Mouse (Mus musculus) lung, embryonic 16.5 days (tissue): ENCODE results near the gene Cartpt. TPM values are rescaled to one million over a fixed set of nuclear protein-coding genes. Genes with fewer than 3 reads are reported as not detected.
"Not testable (repeated sequence)": the region's sequence is repeated elsewhere in the genome, so short reads cannot be mapped to it uniquely, and the experiment has no call there.

Experiments
- ATAC-seq: fragments of 200-750 bp; cut with Nextera tagmentation; 2 replicates; pipeline ENCODE4 v1.8.0; 2017; ENCODE audit warnings: low read depth, mild to moderate bottlenecking, moderate library complexity
- H3K27ac ChIP-seq: fragments of 300-500 bp; sonication (generic); 2 replicates; pipeline ENCODE4 v1.5.1; 2014; ENCODE audit warnings: mild to moderate bottlenecking, control low read depth, low read length
- H3K27me3 ChIP-seq: fragments of 300-500 bp; sonication (generic); 2 replicates; pipeline ENCODE4 v1.6.1; 2014; ENCODE audit warnings: low read depth, low read length, mixed read lengths; ENCODE audit not compliant: control insufficient read depth, insufficient read depth
- H3K36me3 ChIP-seq: fragments of 300-500 bp; sonication (generic); 2 replicates; pipeline ENCODE4 v1.6.1; 2014; ENCODE audit warnings: low read length; ENCODE audit not compliant: control insufficient read depth, insufficient read depth
- H3K4me1 ChIP-seq: fragments of 300-500 bp; sonication (generic); replicated peaks from 2 replicates; pipeline ENCODE4 v1.6.1; 2014; ENCODE audit warnings: low read length, mixed read lengths; ENCODE audit not compliant: control insufficient read depth, insufficient read depth
- H3K4me2 ChIP-seq: fragments of 300-500 bp; sonication (generic); 2 replicates; pipeline ENCODE4 v1.6.1; 2014; ENCODE audit warnings: low read depth, low read length, control low read depth
- H3K4me3 ChIP-seq: fragments of 300-500 bp; sonication (generic); 2 replicates; pipeline ENCODE4 v1.5.1; 2014; ENCODE audit warnings: mild to moderate bottlenecking, low read length, control low read depth
- H3K9ac ChIP-seq: fragments of 300-500 bp; sonication (generic); 2 replicates; pipeline ENCODE4 v1.6.1; 2014; ENCODE audit warnings: low read length, control low read depth
- H3K9me3 ChIP-seq: fragments of 300-500 bp; sonication (generic); 2 replicates; pipeline ENCODE4 v1.6.1; 2016; ENCODE audit warnings: low read length; ENCODE audit not compliant: control insufficient read depth
- WGBS: fragments of 180-500 bp; shearing (Covaris S2); extraction: QIAGEN DNeasy Blood & Tissue Kit; methylation state at CpG from one replicate; pipeline ENCODE4 v1.1.7; 2014; 5-methylcytosine and 5-hydroxymethylcytosine counted together
- polyA plus RNA-seq: library from polyadenylated mRNA; unstranded; fragments of >200 nt; fragmentation: Nextera tagmentation; extraction: Ambion mirVana; gene quantifications from 2 replicates; pipeline ENCODE4 v1.2.1, GENCODE M21; 2015

Gene Cartpt
- polyA plus RNA-seq, 1 experiment from 2014 or later: 1.1 TPM

GRCm38 (mm10) chr13:99868438-99868837 lies 32.5 kb downstream of the Cartpt start:
- no peaks in the 10 kb centered on the region for H3K4me1 ChIP-seq
- no peak overlapping the region for H3K4me3 ChIP-seq
- H3K9ac ChIP-seq: no peak overlapping the region
- H3K9me3 ChIP-seq: peaks cover 5% of the 10 kb centered on the region
- no peaks in the 10 kb centered on the region for H3K36me3 ChIP-seq
- no peaks in the 10 kb centered on the region for H3K27me3 ChIP-seq
- H3K27ac ChIP-seq: no peak overlapping the region
- 89% methylated on average over 6 of the region's 6 CpGs for WGBS
- no peak for ATAC-seq
- no peak overlapping the region for H3K4me2 ChIP-seq

- Histone ChIP-seq H3K4me3 (no peak overlapping the region), H3K9ac (no peak overlapping the region), H3K4me1 (no peaks in the 10 kb centered on the region), H3K36me3 (no peaks in the 10 kb centered on the region), H3K4me2 (no peak overlapping the region), H3K27ac (no peak overlapping the region), H3K27me3 (no peaks in the 10 kb centered on the region), H3K9me3 (peaks cover 5% of the 10 kb centered on the region)
- ATAC-seq: no peak
- WGBS: 71% methylated on average over 5 of the region's 5 CpGs
Observed at GRCm38 (mm10) chr13:99864331-99864730, 36.6 kb downstream of the Cartpt start.

GRCm38 (mm10) chr13:99860670-99861069 lies 40.2 kb downstream of the Cartpt start:
- no peak overlapping the region for H3K4me3 ChIP-seq
- no peaks in the 10 kb centered on the region for H3K36me3 ChIP-seq
- H3K27me3 ChIP-seq: no peaks in the 10 kb centered on the region
- no peak overlapping the region for H3K4me2 ChIP-seq
- no peak overlapping the region for H3K27ac ChIP-seq
- 81% methylated on average over 3 of the region's 3 CpGs for WGBS
- no peak for ATAC-seq
- no peak overlapping the region for H3K9ac ChIP-seq
- no peaks in the 10 kb centered on the region for H3K4me1 ChIP-seq
- no peaks in the 10 kb centered on the region for H3K9me3 ChIP-seq

GRCm38 (mm10) chr13:99859082-99859481 lies 41.8 kb downstream of the Cartpt start:
- no peak for ATAC-seq
- 6% methylated on average over 1 of the region's 1 CpGs for WGBS
- no peaks in the 10 kb centered on the region for H3K9me3 ChIP-seq

GRCm38 (mm10) chr13:99857879-99858278 lies 43.0 kb downstream of the Cartpt start:
- H3K9me3 ChIP-seq: no peaks in the 10 kb centered on the region
- H3K4me3 ChIP-seq: no peak overlapping the region
- H3K27ac ChIP-seq: no peak overlapping the region
- H3K4me1 ChIP-seq: no peaks in the 10 kb centered on the region; the same call in 1 of the 2 replicates
- ATAC-seq: peak; percentile 62; the same call in 1 of the 2 replicates
- H3K4me2 ChIP-seq: no peak overlapping the region
- H3K27me3 ChIP-seq: no peaks in the 10 kb centered on the region
- WGBS: 48% methylated on average over 2 of the region's 2 CpGs
- H3K36me3 ChIP-seq: no peaks in the 10 kb centered on the region
- no peak overlapping the region for H3K9ac ChIP-seq

More at GRCm38 (mm10) chr13:99859082-99859481, 41.8 kb downstream of the Cartpt start:
- H3K36me3 ChIP-seq: no peaks in the 10 kb centered on the region
- no peak overlapping the region for H3K4me2 ChIP-seq
- no peak overlapping the region for H3K4me3 ChIP-seq
- no peaks in the 10 kb centered on the region for H3K4me1 ChIP-seq
- no peak overlapping the region for H3K9ac ChIP-seq
- no peak overlapping the region for H3K27ac ChIP-seq
- no peaks in the 10 kb centered on the region for H3K27me3 ChIP-seq

GRCm38 (mm10) chr13:99857336-99857735 lies 43.6 kb downstream of the Cartpt start:
- Histone ChIP-seq H3K36me3 (no peaks in the 10 kb centered on the region), H3K27me3 (no peaks in the 10 kb centered on the region), H3K4me3 (no peak overlapping the region), H3K4me1 (no peaks in the 10 kb centered on the region; the same call in 1 of the 2 replicates), H3K9me3 (no peaks in the 10 kb centered on the region), H3K9ac (no peak overlapping the region), H3K4me2 (no peak overlapping the region), H3K27ac (no peak overlapping the region)
- 75% methylated on average over 9 of the region's 9 CpGs for WGBS
- no peak for ATAC-seq

GRCm38 (mm10) chr13:99855229-99855628 lies 45.7 kb downstream of the Cartpt start:
- Histone ChIP-seq H3K27me3 (no peaks in the 10 kb centered on the region), H3K9me3 (no peaks in the 10 kb centered on the region), H3K27ac (no peak overlapping the region), H3K36me3 (no peaks in the 10 kb centered on the region), H3K9ac (no peak overlapping the region), H3K4me3 (no peak overlapping the region), H3K4me2 (no peak overlapping the region), H3K4me1 (no peaks in the 10 kb centered on the region; the same call in 1 of the 2 replicates)
- ATAC-seq: no peak
- 74% methylated on average over 5 of the region's 5 CpGs for WGBS

- peaks cover 2% of the 10 kb centered on the region; the same call in 1 of the 2 replicates for H3K4me1 ChIP-seq
- no peak overlapping the region for H3K4me3 ChIP-seq
- H3K9me3 ChIP-seq: no peaks in the 10 kb centered on the region
- WGBS: 76% methylated on average over 2 of the region's 2 CpGs
- no peak overlapping the region for H3K9ac ChIP-seq
- H3K4me2 ChIP-seq: no peak overlapping the region
- H3K27ac ChIP-seq: no peak overlapping the region
- no peaks in the 10 kb centered on the region for H3K27me3 ChIP-seq
- ATAC-seq: no peak
- H3K36me3 ChIP-seq: no peaks in the 10 kb centered on the region
Observed at GRCm38 (mm10) chr13:99853131-99853530, 47.8 kb downstream of the Cartpt start.

GRCm38 (mm10) chr13:99852416-99852815 lies 48.5 kb downstream of the Cartpt start:
- H3K4me3 ChIP-seq, H3K27me3 ChIP-seq, H3K4me2 ChIP-seq, ATAC-seq, H3K9ac ChIP-seq, H3K4me1 ChIP-seq, H3K36me3 ChIP-seq, H3K9me3 ChIP-seq, H3K27ac ChIP-seq: not testable (repeated sequence)
- WGBS: 43% methylated on average over 3 of the region's 3 CpGs

- no peaks in the 10 kb centered on the region for H3K9me3 ChIP-seq
- no peak overlapping the region for H3K9ac ChIP-seq
Observed at GRCm38 (mm10) chr13:99851026-99851425, 49.9 kb downstream of the Cartpt start.

More at GRCm38 (mm10) chr13:99851026-99851425, 49.9 kb downstream of the Cartpt start:
- peak overlapping the region; percentile 51 for H3K27ac ChIP-seq
- H3K4me1 ChIP-seq: peaks cover 2% of the 10 kb centered on the region; the same call in 1 of the 2 replicates
- WGBS: 20% methylated on average over 4 of the region's 4 CpGs
- no peaks in the 10 kb centered on the region for H3K27me3 ChIP-seq
- H3K36me3 ChIP-seq: no peaks in the 10 kb centered on the region
- H3K4me3 ChIP-seq: no peak overlapping the region
- ATAC-seq: peak; percentile 54
- H3K4me2 ChIP-seq: peak overlapping the region; percentile 26
